In genomic region chr10:17596743-17597142, GRCm38 (mm10) we compare ENCODE assay signal across 25 mouse cellular contexts.
DNase-seq lines count a peak whose midpoint lies in the region; ATAC-seq and TF ChIP-seq lines count a peak whose summit lies in the region.
"Had no signal": no experiment of that assay in that cellular context is flagged by ENCODE, and none has a peak within 500 bp of the region (broad histone marks: within the 10 kb centered on the region; RNA-seq: fewer than 3 reads in every experiment).

No protein-coding gene starts in this region.

- no peak for DNase-seq in heart, embryonic 10.5 days (ENCODE audit: low spot score)
- no peak for DNase-seq in heart, postnatal 36 days
- DNase-seq in liver, embryonic 14.5 days (ENCODE audit: low read depth in 3 of 3, low spot score in 3 of 3), result no peak
- DNase-seq in liver, embryonic 11.5 days (ENCODE audit: low spot score), result no peak
- DNase-seq in NIH3T3 (ENCODE audit: low read depth), result peak; percentile 42
- DNase-seq in Muller cell, postnatal 12 days (ENCODE audit: inconsistent ontology term), result no peak
- no peak for DNase-seq in kidney, postnatal 25 days
- DNase-seq: adrenal gland, postnatal 10 days; adrenal gland, postnatal 36 days; B cell, adult 2 months; cerebellum, adult 18-20 months; cerebellum, adult 9-10 months; cerebellum, postnatal 14 days; forebrain, postnatal 0 days; gastrocnemius, postnatal 25 days; heart, adult 18-20 months; heart, postnatal 14 days had no signal

- no peak overlapping the region for H3K4me2 ChIP-seq in liver, embryonic 14.5 days (ENCODE audit: low read depth)
- no peak overlapping the region for H3K4me2 ChIP-seq in liver, embryonic 11.5 days
- H3K4me2 ChIP-seq in myocyte (ENCODE audit: low read depth), result peak overlapping the region; percentile 2
- H3K4me2 ChIP-seq: forebrain, embryonic 13.5 days; heart, embryonic 13.5 days; hindbrain, embryonic 12.5 days; hindbrain, embryonic 15.5 days had no signal

- H3K79me2 ChIP-seq in myocyte (ENCODE audit: control insufficient read depth, insufficient read depth), result no peaks in the 10 kb centered on the region

- peak overlapping the region; percentile 81 for H3K27ac ChIP-seq in heart, embryonic 10.5 days
- peak overlapping the region; percentile 12; the same call in 1 of the 2 replicates for H3K27ac ChIP-seq in liver, embryonic 14.5 days
- no peak overlapping the region for H3K27ac ChIP-seq in liver, embryonic 11.5 days (ENCODE audit: low read depth, low read length)
- H3K27ac ChIP-seq: forebrain, embryonic 10.5 days; forebrain, embryonic 13.5 days; heart, embryonic 13.5 days; hindbrain, embryonic 12.5 days; hindbrain, embryonic 15.5 days had no signal

- no peak overlapping the region for H3K9ac ChIP-seq in liver, embryonic 14.5 days (replicated peaks)
- H3K9ac ChIP-seq in liver, embryonic 11.5 days (ENCODE audit: low read depth, low read length), result no peak overlapping the region
- H3K9ac ChIP-seq: forebrain, embryonic 13.5 days; forebrain, postnatal 0 days; heart, embryonic 13.5 days; hindbrain, embryonic 12.5 days; hindbrain, embryonic 15.5 days had no signal

- intact Hi-C loops in heart, postnatal 36 days (cut with DNase I), result no loop called here

- no peak for TF ChIP-seq CTCF in liver, embryonic 14.5 days (IDR thresholded peaks at IDR 0.05; ENCODE audit: low read depth)

- no peaks in the 10 kb centered on the region for H3K36me3 ChIP-seq in heart, embryonic 10.5 days
- H3K36me3 ChIP-seq in liver, embryonic 14.5 days (replicated peaks; ENCODE audit: control insufficient read depth, insufficient read depth, low read depth), result no peaks in the 10 kb centered on the region
- H3K36me3 ChIP-seq in liver, embryonic 11.5 days (ENCODE audit: control insufficient read depth, insufficient read depth, low read length), result no peaks in the 10 kb centered on the region
- H3K36me3 ChIP-seq in myocyte (ENCODE audit: control insufficient read depth, insufficient read depth), result no peaks in the 10 kb centered on the region
- H3K36me3 ChIP-seq: forebrain, embryonic 10.5 days; heart, embryonic 13.5 days; hindbrain, embryonic 12.5 days; hindbrain, embryonic 15.5 days had no signal

- no peaks in the 10 kb centered on the region for H3K27me3 ChIP-seq in heart, embryonic 10.5 days (ENCODE audit: insufficient read depth, poor library complexity, severe bottlenecking)
- no peaks in the 10 kb centered on the region for H3K27me3 ChIP-seq in liver, embryonic 14.5 days (ENCODE audit: control insufficient read depth, insufficient read depth, low read length)
- H3K27me3 ChIP-seq in liver, embryonic 11.5 days (replicated peaks; ENCODE audit: control insufficient read depth, insufficient read depth, low read length), result no peaks in the 10 kb centered on the region
- H3K27me3 ChIP-seq in myocyte (ENCODE audit: control insufficient read depth, insufficient read depth, insufficient read length), result no peaks in the 10 kb centered on the region
- H3K27me3 ChIP-seq: forebrain, embryonic 13.5 days; heart, embryonic 13.5 days; hindbrain, embryonic 12.5 days; hindbrain, embryonic 15.5 days; Patski had no signal

- peaks cover 33% of the 10 kb centered on the region for H3K4me1 ChIP-seq in heart, embryonic 10.5 days
- H3K4me1 ChIP-seq in liver, embryonic 14.5 days (replicated peaks; ENCODE audit: control insufficient read depth in 2 of 2, insufficient read depth in 2 of 2, low read length in 1 of 2), result peaks cover 68 to 73% of the 10 kb centered on the region in 2 experiments
- H3K4me1 ChIP-seq in liver, embryonic 11.5 days (replicated peaks; ENCODE audit: control insufficient read depth, insufficient read depth, low read length), result peaks cover 36% of the 10 kb centered on the region
- H3K4me1 ChIP-seq: hindbrain, embryonic 12.5 days; hindbrain, embryonic 15.5 days had no signal

- WGBS in heart, embryonic 10.5 days, result 60% methylated on average over 1 of the region's 1 CpGs
- WGBS in liver, embryonic 14.5 days (ENCODE audit: insufficient replicate concordance), result 67% methylated on average over 1 of the region's 1 CpGs
- WGBS in liver, embryonic 11.5 days, result 55% methylated on average over 1 of the region's 1 CpGs

- no peak overlapping the region for H3ac ChIP-seq in myocyte (ENCODE audit: control insufficient read depth, insufficient read length)

- H3K9me3 ChIP-seq in heart, embryonic 10.5 days, result no peaks in the 10 kb centered on the region
- no peaks in the 10 kb centered on the region for H3K9me3 ChIP-seq in liver, embryonic 14.5 days (ENCODE audit: control insufficient read depth, low read length)
- H3K9me3 ChIP-seq in liver, embryonic 11.5 days (ENCODE audit: control insufficient read depth, low read length), result no peaks in the 10 kb centered on the region
- H3K9me3 ChIP-seq: forebrain, embryonic 10.5 days; forebrain, embryonic 13.5 days; heart, embryonic 13.5 days; hindbrain, embryonic 12.5 days; hindbrain, embryonic 15.5 days had no signal

- no peak for ATAC-seq in liver, embryonic 14.5 days (ENCODE audit: insufficient read depth)
- ATAC-seq in liver, embryonic 11.5 days (replicated peaks; ENCODE audit: low FRiP score), result no peak
- ATAC-seq: CD4-positive, CD25-positive, alpha-beta regulatory T cell, adult 4 months; forebrain, embryonic 13.5 days; forebrain, postnatal 0 days; Patski had no signal

- no peak for TF ChIP-seq EP300 in liver, embryonic 14.5 days (IDR thresholded peaks at IDR 0.05; ENCODE audit: low read depth)

- no peak overlapping the region for H3K4me3 ChIP-seq in heart, embryonic 10.5 days
- H3K4me3 ChIP-seq in liver, embryonic 14.5 days (ENCODE audit: insufficient read depth in 1 of 2, low read depth in 2 of 2, low read length in 2 of 2), result no peak overlapping the region
- H3K4me3 ChIP-seq in liver, embryonic 11.5 days (ENCODE audit: low read depth, low read length), result no peak overlapping the region
- no peak overlapping the region for H3K4me3 ChIP-seq in myocyte
- H3K4me3 ChIP-seq: forebrain, embryonic 10.5 days; forebrain, embryonic 13.5 days; heart, embryonic 13.5 days; hindbrain, embryonic 12.5 days; hindbrain, embryonic 15.5 days had no signal

- no peak for TF ChIP-seq POLR2A in myocyte (IDR thresholded peaks at IDR 0.05; ENCODE audit: insufficient read length, low read depth)

TF ChIP-seq in myocyte, 11 proteins besides CTCF, POLR2A, EP300 and RAD21:
- TF ChIP-seq USF1 (IDR thresholded peaks at IDR 0.05; ENCODE audit: low read depth), result no peak
- TF ChIP-seq CEBPB (IDR thresholded peaks at IDR 0.05; ENCODE audit: insufficient read depth, poor library complexity, severe bottlenecking), result peak; percentile 94
